Mouse (Mus musculus) kidney, postnatal 0 days (tissue): Measurements from ENCODE around the gene Ankfn1. TPM values are rescaled to one million over a fixed set of nuclear protein-coding genes. Genes with fewer than 3 reads are reported as not detected.

Source experiments
- ATAC-seq: fragments of 200-750 bp; cut with Nextera tagmentation; replicated peaks from 2 replicates; pipeline ENCODE4 v1.8.0; 2017; ENCODE audit warnings: low read depth, moderate number of reproducible peaks, moderate TSS enrichment, moderate library complexity; ENCODE audit not compliant: low FRiP score
- DNase-seq: peaks from one replicate; pipeline ENCODE4 v3.0.0-alpha.2; 2016; ENCODE audit warnings: low spot score
- H3K27ac ChIP-seq: fragments of 300-500 bp; sonication (generic); 2 replicates; pipeline ENCODE4 v1.5.1; 2014; ENCODE audit warnings: mild to moderate bottlenecking
- H3K27me3 ChIP-seq: fragments of 300-500 bp; sonication (generic); 2 replicates; pipeline ENCODE4 v1.6.1; 2014; ENCODE audit warnings: low read length, mixed read lengths; ENCODE audit not compliant: insufficient read depth
- H3K36me3 ChIP-seq: fragments of 300-500 bp; sonication (generic); 2 replicates; pipeline ENCODE4 v1.6.1; 2014; ENCODE audit warnings: low read length, mixed read lengths; ENCODE audit not compliant: insufficient read depth
- H3K4me1 ChIP-seq: fragments of 300-500 bp; sonication (generic); replicated peaks from 2 replicates; pipeline ENCODE4 v1.6.1; 2014; ENCODE audit warnings: antibody characterized with exemption, low read length, mixed read lengths; ENCODE audit not compliant: insufficient read depth
- H3K4me2 ChIP-seq: fragments of 300-500 bp; sonication (generic); 2 replicates; pipeline ENCODE4 v1.6.1; 2014; ENCODE audit warnings: mild to moderate bottlenecking, low read length, moderate library complexity, mixed read lengths
- H3K4me3 ChIP-seq: fragments of 300-500 bp; sonication (generic); replicated peaks from 2 replicates; pipeline ENCODE4 v1.5.1; 2014; ENCODE audit warnings: low read depth, low read length
- H3K9ac ChIP-seq: fragments of 300-500 bp; sonication (generic); 2 replicates; pipeline ENCODE4 v1.6.1; 2014; ENCODE audit warnings: low read depth, low read length
- H3K9me3 ChIP-seq: fragments of 300-500 bp; sonication (generic); replicated peaks from 2 replicates; pipeline ENCODE4 v1.6.1; 2016; ENCODE audit warnings: low read length, inconsistent platforms, mixed read lengths
- CTCF ChIP-seq: IDR thresholded peaks from 2 replicates; pipeline ENCODE4 v1.5.1; 2016; ENCODE audit warnings: antibody characterized with exemption, low read depth, mild to moderate bottlenecking, moderate library complexity
- WGBS: fragments of 180-500 bp; shearing (Covaris S2); extraction: QIAGEN DNeasy Blood & Tissue Kit; methylation state at CpG from one replicate; pipeline ENCODE4 v1.1.7; 2014; 5-methylcytosine and 5-hydroxymethylcytosine counted together
- polyA plus RNA-seq: library from polyadenylated mRNA; unstranded; fragments of >200 nt; fragmentation: Nextera tagmentation; extraction: Ambion mirVana; gene quantifications from 2 replicates; pipeline ENCODE4 v1.2.1, GENCODE M21; 2015

Gene Ankfn1
- 0.13 and 0.25 TPM in 2 replicates for polyA plus RNA-seq

GRCm38 (mm10) chr11:89777431-89777830 is at the start of gene Ankfn1:
Ankfn1 (minus strand) TSS chr11:89777653.
- 35% methylated on average over 7 of the region's 7 CpGs for WGBS
- H3K4me3 ChIP-seq: no peak within 1 kb of the TSS
- no peak within 1 kb of the TSS for H3K9ac ChIP-seq
- H3K9me3 ChIP-seq: no peaks in the 10 kb centered on the region
- H3K27me3 ChIP-seq: no peaks in the 10 kb centered on the region
- H3K36me3 ChIP-seq: no peaks in the 10 kb centered on the region
- no peak within 1 kb of the TSS for H3K4me2 ChIP-seq
- H3K4me1 ChIP-seq: no peaks in the 10 kb centered on the region
- H3K27ac ChIP-seq: no peak within 1 kb of the TSS
- no peak for TF ChIP-seq CTCF
- DNase-seq: no peak
- ATAC-seq: no peak

DNA sequence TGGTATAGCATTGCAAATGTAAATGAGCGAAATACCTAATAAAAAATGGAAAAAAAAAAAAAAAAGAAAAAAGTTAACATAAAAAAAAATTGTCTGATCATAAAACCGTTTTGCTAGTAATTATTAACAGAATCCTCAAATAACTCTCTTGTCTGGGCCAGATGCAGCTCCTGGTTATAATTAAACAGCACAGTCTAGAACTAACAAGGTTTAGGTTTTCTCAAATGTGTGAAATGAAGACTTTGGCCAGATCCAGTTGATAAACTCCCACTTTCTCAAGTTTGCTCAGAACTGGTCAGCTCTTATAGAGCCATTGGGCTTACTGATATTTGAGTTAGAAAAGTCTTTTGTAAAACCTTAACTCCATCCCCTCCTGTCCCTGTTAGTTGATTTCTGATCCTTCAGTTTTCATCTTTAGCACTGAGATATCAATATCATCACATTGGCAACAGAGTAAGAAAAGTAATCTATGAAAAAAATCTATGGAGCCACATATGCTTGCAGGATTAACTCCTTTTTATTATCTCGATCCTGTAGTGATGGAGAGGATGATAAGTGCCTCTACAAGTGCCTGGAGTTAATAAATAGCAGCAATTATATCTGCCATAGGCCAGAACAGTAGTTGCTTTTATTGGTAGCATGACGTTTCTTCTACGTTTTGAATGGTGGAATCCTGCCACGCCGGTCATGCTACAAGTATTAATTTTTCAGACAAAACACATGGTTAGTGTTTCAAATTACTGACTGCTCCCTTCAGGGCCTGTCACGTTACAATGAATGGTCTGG is 46.4 kb upstream of the Ankfn1 start:
- no peak overlapping the region for H3K4me2 ChIP-seq

DNA sequence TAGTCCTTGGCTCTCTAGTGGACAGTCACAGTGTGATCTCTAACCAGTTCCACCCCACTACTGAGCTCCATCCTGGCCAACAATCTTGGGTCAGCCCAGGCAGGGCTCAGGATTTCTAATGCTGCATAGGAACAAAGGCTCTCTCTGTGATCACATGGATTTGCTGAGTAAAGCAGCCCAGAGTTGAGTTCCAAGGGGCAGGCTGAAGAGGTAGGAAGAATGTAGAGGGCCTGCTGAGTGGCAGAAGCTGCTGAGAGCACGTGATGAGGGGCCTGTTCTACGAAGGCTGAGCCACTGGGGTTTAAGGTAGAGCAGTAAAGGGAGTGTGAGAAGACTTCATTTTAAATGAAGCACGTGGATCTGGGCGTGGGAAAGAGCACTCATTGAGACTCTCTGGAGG is 41.1 kb upstream of the Ankfn1 start:
- no peaks in the 10 kb centered on the region for H3K4me1 ChIP-seq
- ATAC-seq (no peak), DNase-seq (no peak)
- H3K36me3 ChIP-seq: no peaks in the 10 kb centered on the region
- TF ChIP-seq CTCF: no peak
- no peaks in the 10 kb centered on the region for H3K27me3 ChIP-seq
- H3K4me3 ChIP-seq: no peak overlapping the region
- H3K9ac ChIP-seq: no peak overlapping the region
- 56% methylated on average over 4 of the region's 4 CpGs for WGBS
- no peak overlapping the region for H3K27ac ChIP-seq
- no peak overlapping the region for H3K4me2 ChIP-seq
- H3K9me3 ChIP-seq: no peaks in the 10 kb centered on the region

More for the DNA sequence above, 46.4 kb upstream of the Ankfn1 start:
- H3K27ac ChIP-seq: no peak overlapping the region
- no peak overlapping the region for H3K4me3 ChIP-seq
- WGBS: 54% methylated on average over 8 of the region's 8 CpGs
- no peaks in the 10 kb centered on the region for H3K36me3 ChIP-seq
- H3K9ac ChIP-seq: no peak overlapping the region
- DNase-seq: no peak
- no peaks in the 10 kb centered on the region for H3K4me1 ChIP-seq
- no peaks in the 10 kb centered on the region for H3K9me3 ChIP-seq
- ATAC-seq: no peak
- H3K27me3 ChIP-seq: no peaks in the 10 kb centered on the region
- TF ChIP-seq CTCF: no peak

DNA sequence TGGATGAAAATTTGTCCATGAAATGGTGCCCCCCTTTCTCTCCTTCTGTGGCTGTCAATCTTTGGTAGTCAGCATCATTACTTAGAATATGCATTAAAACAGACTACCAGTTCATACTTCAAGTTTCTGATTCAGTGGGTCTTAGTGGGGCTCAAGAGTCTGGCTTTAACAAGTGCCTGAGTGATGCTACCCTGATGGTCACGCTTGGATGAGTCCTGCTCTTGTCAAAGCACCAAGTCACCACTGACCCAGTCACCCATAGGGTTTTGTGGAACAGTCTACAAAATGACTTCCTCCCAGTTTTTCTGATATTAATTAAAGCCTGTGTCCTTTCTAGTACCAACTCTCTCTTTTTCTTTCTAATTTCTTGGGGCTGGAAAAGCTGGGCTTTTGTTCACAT is 34.0 kb upstream of the Ankfn1 start:
- no peak for TF ChIP-seq CTCF
- Histone ChIP-seq H3K4me3 (no peak overlapping the region), H3K4me1 (no peaks in the 10 kb centered on the region), H3K36me3 (no peaks in the 10 kb centered on the region), H3K9me3 (no peaks in the 10 kb centered on the region), H3K9ac (no peak overlapping the region), H3K27me3 (no peaks in the 10 kb centered on the region), H3K4me2 (no peak overlapping the region), H3K27ac (no peak overlapping the region)
- no peak for ATAC-seq
- DNase-seq: no peak
- WGBS: 54% methylated on average over 1 of the region's 1 CpGs

GRCm38 (mm10) chr11:89807998-89808397 is 30.5 kb upstream of the Ankfn1 start:
- WGBS: 79% methylated on average over 11 of the region's 11 CpGs
- H3K27ac ChIP-seq: no peak overlapping the region
- H3K4me3 ChIP-seq: no peak overlapping the region
- no peaks in the 10 kb centered on the region for H3K4me1 ChIP-seq
- no peaks in the 10 kb centered on the region for H3K36me3 ChIP-seq
- no peak overlapping the region for H3K9ac ChIP-seq
- no peaks in the 10 kb centered on the region for H3K27me3 ChIP-seq
- H3K4me2 ChIP-seq: no peak overlapping the region
- no peak for ATAC-seq
- no peak for TF ChIP-seq CTCF
- no peak for DNase-seq
- no peaks in the 10 kb centered on the region for H3K9me3 ChIP-seq

GRCm38 (mm10) chr11:89804822-89805221 is 27.4 kb upstream of the Ankfn1 start:
- H3K4me2 ChIP-seq: no peak overlapping the region
- 23% methylated on average over 5 of the region's 5 CpGs for WGBS
- no peaks in the 10 kb centered on the region for H3K27me3 ChIP-seq
- no peak for TF ChIP-seq CTCF
- no peaks in the 10 kb centered on the region for H3K36me3 ChIP-seq
- no peak overlapping the region for H3K27ac ChIP-seq
- DNase-seq: no peak
- H3K4me1 ChIP-seq: no peaks in the 10 kb centered on the region
- H3K4me3 ChIP-seq: no peak overlapping the region
- no peak overlapping the region for H3K9ac ChIP-seq
- no peak for ATAC-seq
- H3K9me3 ChIP-seq: no peaks in the 10 kb centered on the region
